Mouse (Mus musculus) limb, embryonic 13.5 days (tissue): Measurements from ENCODE around the gene Olfr354. TPM values are rescaled to one million over a fixed set of nuclear protein-coding genes. Genes with fewer than 3 reads are reported as not detected.

Source experiments
- ATAC-seq: fragments of 200-750 bp; cut with Nextera tagmentation; 2 replicates; pipeline ENCODE4 v1.8.0; 2017; ENCODE audit warnings: low read depth, moderate number of reproducible peaks, moderate TSS enrichment; ENCODE audit not compliant: low FRiP score
- H3K27ac ChIP-seq: fragments of 300-500 bp; sonication (generic); 2 replicates; pipeline ENCODE4 v1.5.1; 2015; ENCODE audit warnings: inconsistent platforms, mild to moderate bottlenecking, moderate library complexity
- H3K27me3 ChIP-seq: fragments of 300-500 bp; sonication (generic); 2 replicates; pipeline ENCODE4 v1.6.1; 2015; ENCODE audit warnings: mild to moderate bottlenecking, inconsistent platforms
- H3K36me3 ChIP-seq: fragments of 300-500 bp; sonication (generic); 2 replicates; pipeline ENCODE4 v1.6.1; 2015; ENCODE audit warnings: inconsistent platforms, mild to moderate bottlenecking, moderate library complexity
- H3K4me1 ChIP-seq: fragments of 300-500 bp; sonication (generic); 2 replicates; pipeline ENCODE4 v1.6.1; 2015; ENCODE audit warnings: inconsistent platforms
- H3K4me2 ChIP-seq: fragments of 300-500 bp; sonication (generic); replicated peaks from 2 replicates; pipeline ENCODE4 v1.6.1; 2015; ENCODE audit warnings: inconsistent platforms, mild to moderate bottlenecking, moderate library complexity
- H3K4me3 ChIP-seq: fragments of 300-500 bp; sonication (generic); 2 replicates; pipeline ENCODE4 v1.5.1; 2015; ENCODE audit warnings: moderate library complexity, mild to moderate bottlenecking, inconsistent platforms
- H3K9ac ChIP-seq: fragments of 300-500 bp; sonication (generic); 2 replicates; pipeline ENCODE4 v1.6.1; 2015; ENCODE audit warnings: mild to moderate bottlenecking, inconsistent platforms
- H3K9me3 ChIP-seq: fragments of 300-500 bp; sonication (generic); 2 replicates; pipeline ENCODE4 v1.6.1; 2016; ENCODE audit warnings: inconsistent platforms
- WGBS: fragments of 180-500 bp; shearing (Covaris S2); methylation state at CpG from one replicate; pipeline ENCODE4 v1.1.7; 2015; 5-methylcytosine and 5-hydroxymethylcytosine counted together
- polyA plus RNA-seq: library from polyadenylated mRNA; unstranded; fragments of >200 nt; fragmentation: Nextera tagmentation; extraction: Ambion mirVana; gene quantifications from 2 replicates; pipeline ENCODE4 v1.2.1, GENCODE M21; 2015

Gene Olfr354
- polyA plus RNA-seq: not detected in 2 replicates

DNA sequence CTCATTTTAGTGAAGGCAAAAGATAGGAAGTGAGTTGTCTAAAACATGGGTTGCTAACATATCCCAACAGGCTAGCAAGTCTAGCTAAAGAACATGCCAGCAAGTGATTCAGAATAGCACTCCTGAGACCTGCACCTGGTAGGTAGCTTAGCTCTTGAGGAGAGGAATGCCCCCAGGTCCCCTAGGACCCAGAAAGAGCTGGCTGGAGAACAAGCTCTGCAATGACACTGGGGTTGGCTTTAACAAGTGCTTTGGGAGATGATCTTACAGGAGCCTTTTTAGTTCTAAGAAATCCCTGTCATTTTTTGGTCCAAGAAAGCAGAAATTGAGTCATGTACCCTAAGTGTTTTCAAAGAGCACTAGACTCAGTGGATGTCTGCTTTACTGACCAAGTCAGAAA, at the start of gene Olfr354:
Olfr354 (plus strand) TSS at position 301 of the 400 bp plus-strand sequence.
- Histone ChIP-seq H3K4me2 (no peak within 1 kb of the TSS), H3K4me3 (no peak within 1 kb of the TSS)
- no peak for ATAC-seq

GRCm38 (mm10) chr2:36862560-36862959, 42.9 kb upstream of the Olfr354 start, which contains the start of gene Olfr351:
Gene Olfr351 (minus strand): TSS chr2:36862660.
- 82% methylated on average over 1 of the region's 1 CpGs for WGBS
- H3K9ac ChIP-seq: no peak within 1 kb of the TSS
- H3K27ac ChIP-seq: no peak within 1 kb of the TSS
- ATAC-seq: no peak
- 0 out of 2 replicates have a peak, but pooled peaks cover 12% of the 10 kb centered on the region for H3K9me3 ChIP-seq
- H3K4me3 ChIP-seq: no peak within 1 kb of the TSS
- no peak within 1 kb of the TSS for H3K4me2 ChIP-seq
- H3K4me1 ChIP-seq: no peaks in the 10 kb centered on the region
- H3K36me3 ChIP-seq: no peaks in the 10 kb centered on the region
- H3K27me3 ChIP-seq: no peaks in the 10 kb centered on the region

More for the DNA sequence above, at the start of gene Olfr354:
- Histone ChIP-seq H3K27me3 (no peaks in the 10 kb centered on the region), H3K27ac (no peak within 1 kb of the TSS), H3K4me1 (no peaks in the 10 kb centered on the region), H3K9ac (no peak within 1 kb of the TSS), H3K9me3 (peaks cover 19% of the 10 kb centered on the region; the same call in 1 of the 2 replicates), H3K36me3 (no peaks in the 10 kb centered on the region)

GRCm38 (mm10) chr2:36868160-36868559, 37.3 kb upstream of the Olfr354 start, which contains the start of gene Olfr352:
Gene Olfr352 (plus strand): TSS chr2:36868460.
- H3K9me3 ChIP-seq: peaks cover 18% of the 10 kb centered on the region; the same call in 1 of the 2 replicates
- no peaks in the 10 kb centered on the region for H3K27me3 ChIP-seq
- H3K27ac ChIP-seq: no peak within 1 kb of the TSS
- H3K4me3 ChIP-seq: no peak within 1 kb of the TSS
- H3K4me2 ChIP-seq: no peak within 1 kb of the TSS
- no peaks in the 10 kb centered on the region for H3K4me1 ChIP-seq
- H3K9ac ChIP-seq: no peak within 1 kb of the TSS
- no peaks in the 10 kb centered on the region for H3K36me3 ChIP-seq
- 74% methylated on average over 1 of the region's 1 CpGs for WGBS
- no peak for ATAC-seq

DNA sequence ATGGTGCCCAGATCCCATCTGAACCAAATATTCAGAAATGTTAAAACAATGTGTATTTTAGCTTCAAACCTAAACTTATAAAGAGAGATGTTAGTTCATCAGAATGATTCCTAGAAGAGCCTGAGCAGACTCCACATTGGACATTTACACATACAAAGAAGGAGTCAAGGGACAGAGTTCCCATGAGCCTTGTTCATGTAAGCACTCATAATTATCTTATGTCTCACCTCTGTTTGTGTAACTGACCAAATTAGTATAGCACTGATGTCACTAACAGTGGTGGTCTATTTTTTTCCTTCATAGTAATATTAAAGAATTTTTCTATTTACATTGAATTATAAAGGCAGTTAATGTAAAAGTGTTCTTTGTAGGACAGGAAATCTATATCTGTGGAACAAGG, 12.6 kb upstream of the Olfr354 start, which contains the start of gene Olfr353:
Olfr353 (minus strand) TSS at position 101 of the 400 bp plus-strand sequence.
- H3K4me1 ChIP-seq: no peaks in the 10 kb centered on the region
- H3K27ac ChIP-seq: no peak within 1 kb of the TSS
- no peak within 1 kb of the TSS for H3K4me2 ChIP-seq
- H3K9ac ChIP-seq: no peak within 1 kb of the TSS
- H3K4me3 ChIP-seq: no peak within 1 kb of the TSS
- H3K9me3 ChIP-seq: peaks cover 22% of the 10 kb centered on the region; the same call in 1 of the 2 replicates
- no peaks in the 10 kb centered on the region for H3K27me3 ChIP-seq
- no peak for ATAC-seq
- H3K36me3 ChIP-seq: no peaks in the 10 kb centered on the region

- Histone ChIP-seq H3K4me3 (no peak overlapping the region), H3K9ac (no peak overlapping the region), H3K36me3 (no peaks in the 10 kb centered on the region), H3K4me1 (no peaks in the 10 kb centered on the region), H3K4me2 (no peak overlapping the region), H3K9me3 (peaks cover 27% of the 10 kb centered on the region; the same call in 1 of the 2 replicates), H3K27ac (no peak overlapping the region), H3K27me3 (no peaks in the 10 kb centered on the region)
- ATAC-seq: no peak
These were observed 8.4 kb upstream of the Olfr354 start for GRCm38 (mm10) chr2:36897114-36897513.

DNA sequence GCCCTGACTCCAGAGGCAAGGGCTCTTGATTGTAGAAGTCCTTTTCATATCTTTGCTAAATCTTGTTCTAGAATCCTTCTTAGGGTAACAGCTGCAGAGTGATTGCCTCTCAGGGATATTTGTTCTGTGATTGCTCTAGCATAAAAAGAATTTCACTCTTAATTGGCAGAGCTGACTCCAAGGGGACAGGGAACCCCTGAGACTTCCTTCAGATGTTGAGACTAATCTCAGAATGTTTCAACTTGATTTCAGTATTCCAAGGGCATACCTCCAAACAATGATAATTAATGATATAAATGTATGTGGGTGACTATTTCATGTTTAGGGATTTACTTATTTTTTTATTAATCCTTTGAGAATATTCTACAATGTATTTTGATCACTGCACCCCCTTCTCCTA, 23.3 kb downstream of the Olfr354 start, which contains the start of gene Olfr355:
Olfr355 (minus strand) TSS at position 101 of the 400 bp plus-strand sequence.
- ATAC-seq: no peak
- H3K4me1 ChIP-seq: no peaks in the 10 kb centered on the region
- H3K4me3 ChIP-seq: no peak within 1 kb of the TSS
- no peak within 1 kb of the TSS for H3K27ac ChIP-seq
- no peaks in the 10 kb centered on the region for H3K36me3 ChIP-seq
- H3K9ac ChIP-seq: no peak within 1 kb of the TSS
- no peaks in the 10 kb centered on the region; the same call in 1 of the 2 replicates for H3K9me3 ChIP-seq
- no peaks in the 10 kb centered on the region for H3K27me3 ChIP-seq
- no peak within 1 kb of the TSS for H3K4me2 ChIP-seq

GRCm38 (mm10) chr2:36936821-36937220, 31.3 kb downstream of the Olfr354 start, which contains the start of gene Olfr356:
Gene Olfr356 (plus strand): TSS chr2:36937121.
- no peak within 1 kb of the TSS for H3K4me2 ChIP-seq
- H3K4me1 ChIP-seq: no peaks in the 10 kb centered on the region
- no peaks in the 10 kb centered on the region for H3K36me3 ChIP-seq
- 85% methylated on average over 2 of the region's 2 CpGs for WGBS
- H3K9ac ChIP-seq: no peak within 1 kb of the TSS
- no peak within 1 kb of the TSS for H3K27ac ChIP-seq
- peaks cover 15% of the 10 kb centered on the region for H3K9me3 ChIP-seq
- no peaks in the 10 kb centered on the region for H3K27me3 ChIP-seq
- H3K4me3 ChIP-seq: no peak within 1 kb of the TSS
- no peak for ATAC-seq

Other genes with a start within 250 kb of the Olfr354 start
- not detected in 2 replicates for gene Olfr346, start 219.9 kb upstream of the Olfr354 start, polyA plus RNA-seq
- gene Olfr347, start 173.8 kb upstream of the Olfr354 start, polyA plus RNA-seq: not detected in 2 replicates
- not detected in 2 replicates for gene Olfr348, start 121.4 kb upstream of the Olfr354 start, polyA plus RNA-seq
- not detected in 2 replicates for gene Olfr50, start 115.1 kb upstream of the Olfr354 start, polyA plus RNA-seq
- gene Olfr3, start 88.6 kb upstream of the Olfr354 start, polyA plus RNA-seq: not detected in 2 replicates
- gene Olfr350, start 59.4 kb upstream of the Olfr354 start, polyA plus RNA-seq: not detected in 2 replicates
- gene Olfr351, start 43.0 kb upstream of the Olfr354 start, polyA plus RNA-seq: not detected in 2 replicates
- gene Olfr352, start 37.2 kb upstream of the Olfr354 start, polyA plus RNA-seq: not detected in 2 replicates
- not detected in 2 replicates for gene Olfr353, start 12.7 kb upstream of the Olfr354 start, polyA plus RNA-seq
- not detected in 2 replicates for gene Olfr355, start 23.2 kb downstream of the Olfr354 start, polyA plus RNA-seq
- gene Olfr356, start 31.4 kb downstream of the Olfr354 start, polyA plus RNA-seq: not detected in 2 replicates
- not detected in 2 replicates for gene Olfr357, start 88.1 kb downstream of the Olfr354 start, polyA plus RNA-seq
- gene Olfr358, start 103.7 kb downstream of the Olfr354 start, polyA plus RNA-seq: not detected in 2 replicates
- gene Olfr360, start 160.1 kb downstream of the Olfr354 start, polyA plus RNA-seq: not detected in 2 replicates
- not detected in 2 replicates for gene Olfr361, start 183.6 kb downstream of the Olfr354 start, polyA plus RNA-seq
- not detected in 2 replicates for gene Olfr362, start 212.2 kb downstream of the Olfr354 start, polyA plus RNA-seq
- not detected in 2 replicates for gene Olfr364-ps1, start 233.6 kb downstream of the Olfr354 start, polyA plus RNA-seq